ENCODE assay signal across 24 mouse cellular contexts in genomic region chr2:60337937-60338336, GRCm38 (mm10). TPM values are rescaled to one million over a fixed set of nuclear protein-coding genes. Genes with fewer than 3 reads are reported as not detected.
DNase-seq lines count a peak whose midpoint lies in the region; ATAC-seq lines count a peak whose summit lies in the region.
"Had no signal": no experiment of that assay in that cellular context is flagged by ENCODE, and none has a peak within 500 bp of the region (broad histone marks: within the 10 kb centered on the region; RNA-seq: fewer than 3 reads in every experiment).

No protein-coding gene starts in this region.

- H3K9ac ChIP-seq in embryonic facial prominence, embryonic 14.5 days (ENCODE audit: low read depth, low read length), result no peak overlapping the region
- H3K9ac ChIP-seq in kidney, embryonic 16.5 days (replicated peaks; ENCODE audit: low read length), result no peak overlapping the region
- no peak overlapping the region for H3K9ac ChIP-seq in liver, embryonic 11.5 days (ENCODE audit: low read depth, low read length)
- H3K9ac ChIP-seq: embryonic facial prominence, embryonic 12.5 days; forebrain, embryonic 15.5 days; heart, embryonic 15.5 days; limb, embryonic 15.5 days; midbrain, embryonic 15.5 days had no signal

- no peaks in the 10 kb centered on the region for H3K27me3 ChIP-seq in embryonic facial prominence, embryonic 14.5 days (replicated peaks; ENCODE audit: control insufficient read depth, insufficient read depth, low read length)
- no peaks in the 10 kb centered on the region for H3K27me3 ChIP-seq in embryonic facial prominence, embryonic 10.5 days (replicated peaks; ENCODE audit: low read depth, poor library complexity, severe bottlenecking)
- no peaks in the 10 kb centered on the region for H3K27me3 ChIP-seq in kidney, embryonic 16.5 days (ENCODE audit: insufficient read depth, low read length)
- H3K27me3 ChIP-seq in liver, embryonic 11.5 days (replicated peaks; ENCODE audit: control insufficient read depth, insufficient read depth, low read length), result no peaks in the 10 kb centered on the region
- H3K27me3 ChIP-seq: embryonic facial prominence, embryonic 12.5 days; forebrain, embryonic 15.5 days; heart, embryonic 15.5 days; limb, embryonic 15.5 days; megakaryocyte, embryonic 14.5 days; midbrain, embryonic 15.5 days had no signal

- H3K4me1 ChIP-seq in embryonic facial prominence, embryonic 14.5 days (ENCODE audit: control insufficient read depth, insufficient read depth, low read length), result peaks cover 9% of the 10 kb centered on the region; the same call in 1 of the 2 replicates
- H3K4me1 ChIP-seq in embryonic facial prominence, embryonic 10.5 days, result peaks cover 7% of the 10 kb centered on the region
- peaks cover 11% of the 10 kb centered on the region for H3K4me1 ChIP-seq in kidney, embryonic 16.5 days (ENCODE audit: insufficient read depth, low read length)
- no peaks in the 10 kb centered on the region for H3K4me1 ChIP-seq in liver, embryonic 11.5 days (replicated peaks; ENCODE audit: control insufficient read depth, insufficient read depth, low read length)
- H3K4me1 ChIP-seq: embryonic facial prominence, embryonic 12.5 days; forebrain, embryonic 15.5 days; heart, embryonic 15.5 days; megakaryocyte, embryonic 14.5 days; midbrain, embryonic 15.5 days had no signal

- H3K27ac ChIP-seq in embryonic facial prominence, embryonic 14.5 days (replicated peaks; ENCODE audit: low read depth, low read length), result no peak overlapping the region
- H3K27ac ChIP-seq in embryonic facial prominence, embryonic 10.5 days (replicated peaks), result no peak overlapping the region
- peak overlapping the region; percentile 64 for H3K27ac ChIP-seq in kidney, embryonic 16.5 days (ENCODE audit: low read length)
- no peak overlapping the region for H3K27ac ChIP-seq in liver, embryonic 11.5 days (ENCODE audit: low read depth, low read length)
- H3K27ac ChIP-seq: embryonic facial prominence, embryonic 12.5 days; forebrain, embryonic 15.5 days; heart, embryonic 15.5 days; hindbrain, embryonic 10.5 days; limb, embryonic 15.5 days; midbrain, embryonic 15.5 days had no signal

- no peaks in the 10 kb centered on the region for H3K36me3 ChIP-seq in embryonic facial prominence, embryonic 14.5 days (ENCODE audit: control insufficient read depth, insufficient read depth, low read length)
- peaks cover 6% of the 10 kb centered on the region; the same call in 1 of the 2 replicates for H3K36me3 ChIP-seq in embryonic facial prominence, embryonic 10.5 days (replicated peaks)
- no peaks in the 10 kb centered on the region for H3K36me3 ChIP-seq in kidney, embryonic 16.5 days (ENCODE audit: insufficient read depth, low read length)
- no peaks in the 10 kb centered on the region for H3K36me3 ChIP-seq in liver, embryonic 11.5 days (ENCODE audit: control insufficient read depth, insufficient read depth, low read length)
- H3K36me3 ChIP-seq: embryonic facial prominence, embryonic 12.5 days; forebrain, embryonic 15.5 days; heart, embryonic 15.5 days; hindbrain, embryonic 10.5 days; limb, embryonic 15.5 days; midbrain, embryonic 15.5 days had no signal

- H3K4me2 ChIP-seq in embryonic facial prominence, embryonic 14.5 days (ENCODE audit: low read depth, low read length), result no peak overlapping the region
- no peak overlapping the region for H3K4me2 ChIP-seq in kidney, embryonic 16.5 days (replicated peaks; ENCODE audit: low read depth, low read length)
- H3K4me2 ChIP-seq in liver, embryonic 11.5 days, result no peak overlapping the region
- H3K4me2 ChIP-seq: embryonic facial prominence, embryonic 12.5 days; forebrain, embryonic 15.5 days; heart, embryonic 15.5 days; limb, embryonic 15.5 days; midbrain, embryonic 15.5 days had no signal

- WGBS in embryonic facial prominence, embryonic 14.5 days, result 36% methylated on average over 9 of the region's 9 CpGs
- WGBS in embryonic facial prominence, embryonic 10.5 days, result 40% methylated on average over 9 of the region's 9 CpGs
- whole genome bisulfite sequencing in kidney, embryonic 16.5 days, result 26% methylated on average over 9 of the region's 9 CpGs
- WGBS in liver, embryonic 11.5 days, result 71% methylated on average over 9 of the region's 9 CpGs

- no peak overlapping the region for H3K4me3 ChIP-seq in embryonic facial prominence, embryonic 14.5 days (ENCODE audit: low read depth, low read length)
- H3K4me3 ChIP-seq in embryonic facial prominence, embryonic 10.5 days, result no peak overlapping the region
- H3K4me3 ChIP-seq in kidney, embryonic 16.5 days (ENCODE audit: low read length), result no peak overlapping the region
- no peak overlapping the region for H3K4me3 ChIP-seq in liver, embryonic 11.5 days (ENCODE audit: low read depth, low read length)
- H3K4me3 ChIP-seq: embryonic facial prominence, embryonic 12.5 days; forebrain, embryonic 15.5 days; heart, embryonic 15.5 days; hindbrain, embryonic 10.5 days; limb, embryonic 15.5 days; megakaryocyte, embryonic 14.5 days; midbrain, embryonic 15.5 days; myocyte had no signal

- peak; percentile 35 for DNase-seq in embryonic facial prominence, embryonic 14.5 days (ENCODE audit: low spot score)
- DNase-seq in embryonic facial prominence, embryonic 10.5 days (ENCODE audit: low spot score), result no peak
- DNase-seq in Muller cell, postnatal 12 days (ENCODE audit: inconsistent ontology term), result peak; percentile 69
- DNase-seq in kidney, adult 11 months, result peak; percentile 37
- DNase-seq in urinary bladder, postnatal 10 days (ENCODE audit: low spot score), result no peak
- no peak for DNase-seq in thymus, postnatal 4 days
- DNase-seq in liver, embryonic 11.5 days (ENCODE audit: low spot score), result no peak
- DNase-seq: adrenal gland, postnatal 36 days; cerebellum, adult 18-20 months; cerebellum, postnatal 25 days; layer of hippocampus, postnatal 36 days; lung, postnatal 14 days; right cerebral cortex, postnatal 25 days; thymus, adult 2 months had no signal

- H3K9me3 ChIP-seq in embryonic facial prominence, embryonic 14.5 days (ENCODE audit: control insufficient read depth, low read length), result no peaks in the 10 kb centered on the region
- no peaks in the 10 kb centered on the region for H3K9me3 ChIP-seq in embryonic facial prominence, embryonic 10.5 days
- H3K9me3 ChIP-seq in kidney, embryonic 16.5 days (ENCODE audit: low read length), result no peaks in the 10 kb centered on the region
- H3K9me3 ChIP-seq in liver, embryonic 11.5 days (ENCODE audit: control insufficient read depth, low read length), result no peaks in the 10 kb centered on the region
- H3K9me3 ChIP-seq: embryonic facial prominence, embryonic 12.5 days; forebrain, embryonic 15.5 days; heart, embryonic 15.5 days; hindbrain, embryonic 10.5 days; limb, embryonic 15.5 days; midbrain, embryonic 15.5 days had no signal

- ATAC-seq in embryonic facial prominence, embryonic 14.5 days (ENCODE audit: low read depth), result peak; percentile 30; the same call in 1 of the 2 replicates
- ATAC-seq in kidney, embryonic 16.5 days (ENCODE audit: low FRiP score, low TSS enrichment), result peak; percentile 92
- ATAC-seq in liver, embryonic 11.5 days (replicated peaks; ENCODE audit: low FRiP score), result no peak
- ATAC-seq: CD4-positive, CD25-positive, alpha-beta regulatory T cell, adult 4 months; forebrain, embryonic 15.5 days; midbrain, embryonic 15.5 days had no signal

RNA-seq across cellular contexts. Expression of gene Ly75, which starts 45.2 kb away (rescaled TPM):
- polyA plus RNA-seq in embryonic facial prominence, embryonic 14.5 days (2014; fragmentation: Nextera tagmentation; extraction: Ambion mirVana), result 1.1 and 1.2 TPM in 2 replicates
- polyA plus RNA-seq in embryonic facial prominence, embryonic 10.5 days (2016; fragmentation: Nextera tagmentation; extraction: Ambion mirVana), result 5.6 and 6.6 TPM in 2 replicates
- polyA plus RNA-seq in kidney, embryonic 16.5 days (2015; fragmentation: Nextera tagmentation; extraction: Ambion mirVana), result 2.7 and 3.0 TPM in 2 replicates
- polyA plus RNA-seq in liver, embryonic 11.5 days (2014; fragmentation: Nextera tagmentation; extraction: Ambion mirVana), result 8.5 and 9.3 TPM in 2 replicates

RNA-seq across cellular contexts. Expression of gene Cd302, which starts 53.6 kb away (rescaled TPM):
- 55.2 and 57.0 TPM in 2 replicates for polyA plus RNA-seq in embryonic facial prominence, embryonic 14.5 days (2014; fragmentation: Nextera tagmentation; extraction: Ambion mirVana)
- 18.2 and 20.8 TPM in 2 replicates for polyA plus RNA-seq in embryonic facial prominence, embryonic 10.5 days (2016; fragmentation: Nextera tagmentation; extraction: Ambion mirVana)
- 42.1 and 44.8 TPM in 2 replicates for polyA plus RNA-seq in kidney, embryonic 16.5 days (2015; fragmentation: Nextera tagmentation; extraction: Ambion mirVana)
- polyA plus RNA-seq in liver, embryonic 11.5 days (2014; fragmentation: Nextera tagmentation; extraction: Ambion mirVana), result 37.4 and 42.5 TPM in 2 replicates

Comparison
In these comparisons a context has a peak if more than half of its experiments do, and no peak if none do; other contexts are left out.
1. DNase-seq: peak in embryonic facial prominence, embryonic 14.5 days (single experiment), Muller cell, postnatal 12 days (single experiment) and kidney, adult 11 months (single experiment); none in embryonic facial prominence, embryonic 10.5 days (single experiment), urinary bladder, postnatal 10 days (single experiment), thymus, postnatal 4 days (single experiment) and liver, embryonic 11.5 days (single experiment).